Mouse (Mus musculus) MN1 (cell line): ENCODE data around the gene Kdm3a.

ENCODE experiments used
- DNase-seq: peaks from one replicate; pipeline ENCODE4 v3.0.0-alpha.2; 2016; ENCODE audit warnings: low spot score

The Kdm3a gene

GRCm38 (mm10) chr6:71579478-71579877, 53.3 kb downstream of the Kdm3a start:
- no peak for DNase-seq

- DNase-seq: no peak
Measured at GRCm38 (mm10) chr6:71575359-71575758, 57.4 kb downstream of the Kdm3a start.

GRCm38 (mm10) chr6:71569025-71569424, 63.8 kb downstream of the Kdm3a start:
- DNase-seq: no peak

- no peak for DNase-seq
Measured at GRCm38 (mm10) chr6:71568616-71569015, 64.2 kb downstream of the Kdm3a start.

GRCm38 (mm10) chr6:71556826-71557225, 76.0 kb downstream of the Kdm3a start:
- DNase-seq: no peak

GRCm38 (mm10) chr6:71555507-71555951, 77.3 kb downstream of the Kdm3a start:
- peak; percentile 16 for DNase-seq

GRCm38 (mm10) chr6:71543686-71544499, 88.9 kb downstream of the Kdm3a start, which contains the start of gene Chmp3:
Gene Chmp3 (plus strand): TSS chr6:71543797.
- DNase-seq: peak; percentile 90
